Mouse (Mus musculus) heart, adult 2 months (tissue): ENCODE results near the gene Evx2. TPM values are rescaled to one million over a fixed set of nuclear protein-coding genes. Genes with fewer than 3 reads are reported as not detected.

ENCODE experiments used
- DNase-seq, 2 experiments: peaks; one replicate each; pipeline ENCODE4 v3.0.0; 2021
- H3K27ac ChIP-seq: fragments of 200-600 bp; 2 replicates; pipeline ENCODE4 v1.8.1; 2022
- H3K27me3 ChIP-seq: fragments of 200-500 bp; 2 replicates; pipeline ENCODE4 v1.6.1; 2012; ENCODE audit warnings: mild to moderate bottlenecking, low read length, inconsistent platforms, mixed read lengths; ENCODE audit not compliant: control insufficient read depth, insufficient read depth
- H3K36me3 ChIP-seq: fragments of 200-500 bp; 2 replicates; pipeline ENCODE4 v1.6.1; 2012; ENCODE audit warnings: low read length, inconsistent platforms; ENCODE audit not compliant: control insufficient read depth, insufficient read depth
- H3K4me1 ChIP-seq: fragments of 200-500 bp; 2 replicates; pipeline ENCODE4 v1.6.1; 2011; ENCODE audit warnings: low read length; ENCODE audit not compliant: control insufficient read depth, insufficient read depth
- H3K4me3 ChIP-seq: fragments of 200-600 bp; 2 replicates; pipeline ENCODE4 v1.8.1; 2022
- H3K79me2 ChIP-seq: fragments of 200-500 bp; replicated peaks from 2 replicates; pipeline ENCODE4 v1.6.1; 2012; ENCODE audit warnings: mild to moderate bottlenecking, inconsistent platforms, low read length, moderate library complexity, mixed read lengths; ENCODE audit not compliant: control insufficient read depth, insufficient read depth
- H3K9ac ChIP-seq: fragments of 200-500 bp; 2 replicates; pipeline ENCODE4 v1.6.1; 2012; ENCODE audit warnings: low read depth, mild to moderate bottlenecking, control low read depth, inconsistent platforms, low read length, mixed read lengths
- CTCF ChIP-seq: fragments of 200-600 bp; IDR thresholded peaks from 2 replicates; pipeline ENCODE4 v1.8.1; 2022; ENCODE audit warnings: antibody characterized with exemption, mild to moderate bottlenecking, moderate library complexity
- EP300 ChIP-seq: fragments of 200-500 bp; IDR thresholded peaks from 2 replicates; pipeline ENCODE4 v1.6.1; 2011; ENCODE audit warnings: low read depth, low read length, control low read depth; ENCODE audit not compliant: insufficient read depth
- POLR2A ChIP-seq: fragments of 200-500 bp; IDR thresholded peaks from 2 replicates; pipeline ENCODE4 v1.6.1; 2011; ENCODE audit warnings: mild to moderate bottlenecking, low read depth, low read length, control low read depth; ENCODE audit not compliant: insufficient read depth
- WGBS: fragments of 180-500 bp; shearing (Covaris S2); methylation state at CpG from one replicate; pipeline ENCODE4 v1.1.7; 2018; 5-methylcytosine and 5-hydroxymethylcytosine counted together
- intact Hi-C: fragments of 180-260 bp; cut with DNase I; formaldehyde crosslinking; loops from one replicate; pipeline ENCODE4 v1.15.1; 2025
- polyA plus RNA-seq: library from polyadenylated mRNA; depleted of rRNA; stranded (reverse); fragments of >200 nt; gene quantifications from 2 replicates; pipeline ENCODE4 v1.2.3, GENCODE M21; 2012
- total RNA-seq, 2 experiments: library from RNA; stranded (reverse); gene quantifications; 2 replicates each; pipeline ENCODE4 v1.2.3; 2021

The Evx2 gene
- total and polyA plus RNA-seq, 3 experiments, result not detected

- TF ChIP-seq CTCF (no peak), EP300 (no peak), POLR2A (no peak)
- H3K9ac ChIP-seq, result no peak overlapping the region
- no peaks in the 10 kb centered on the region for H3K4me1 ChIP-seq
- H3K36me3 ChIP-seq, result no peaks in the 10 kb centered on the region
- intact Hi-C loops, result loop anchor here (5.0 kb wide), 1 partner anchor 1087 kb away; the partner anchor contains the start of gene Chrna1
- H3K27ac ChIP-seq, result no peak overlapping the region
- H3K79me2 ChIP-seq, result no peaks in the 10 kb centered on the region
- no peak for DNase-seq
- WGBS, result 6% methylated on average over 14 of the region's 14 CpGs
- H3K4me3 ChIP-seq, result no peak overlapping the region
- peaks cover 26% of the 10 kb centered on the region for H3K27me3 ChIP-seq
Observed at GRCm38 (mm10) chr2:74669650-74670235, 10.4 kb upstream of the Evx2 start.

GRCm38 (mm10) chr2:74669230-74669578, 9.8 kb upstream of the Evx2 start:
- intact Hi-C loops, result no loop called here
- no peak for DNase-seq

DNA sequence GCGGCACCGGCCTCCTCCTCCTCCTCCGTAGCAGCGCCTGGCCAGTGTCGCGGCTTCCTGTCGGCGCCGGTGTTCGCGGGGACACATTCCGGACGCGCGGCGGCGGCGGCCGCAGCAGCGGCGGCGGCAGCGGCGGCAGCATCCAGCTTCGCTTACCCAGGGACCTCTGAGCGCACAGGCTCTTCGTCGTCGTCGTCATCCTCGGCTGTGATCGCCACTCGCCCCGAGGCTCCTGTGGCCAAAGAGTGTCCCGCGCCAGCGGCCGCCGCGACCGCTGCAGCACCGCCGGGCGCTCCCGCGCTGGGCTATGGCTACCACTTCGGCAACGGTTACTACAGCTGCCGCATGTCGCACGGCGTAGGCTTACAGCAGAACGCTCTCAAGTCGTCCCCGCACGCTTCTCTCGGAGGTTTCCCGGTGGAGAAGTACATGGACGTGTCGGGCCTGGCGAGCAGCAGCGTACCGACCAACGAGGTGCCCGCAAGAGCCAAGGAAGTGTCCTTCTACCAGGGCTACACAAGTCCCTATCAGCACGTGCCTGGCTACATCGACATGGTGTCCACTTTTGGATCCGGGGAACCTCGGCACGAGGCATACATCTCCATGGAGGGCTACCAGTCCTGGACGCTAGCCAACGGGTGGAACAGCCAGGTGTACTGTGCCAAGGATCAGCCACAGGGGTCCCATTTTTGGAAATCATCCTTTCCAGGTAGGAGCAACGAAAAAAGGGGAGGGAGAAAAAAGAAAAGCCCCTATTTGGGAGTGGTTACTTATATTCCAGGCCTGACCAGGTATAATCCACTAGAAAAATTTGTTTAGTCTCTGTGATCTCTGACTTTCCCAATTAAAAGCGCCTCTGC, 9.2 kb upstream of the Evx2 start:
- Histone ChIP-seq H3K36me3 (no peaks in the 10 kb centered on the region), H3K4me1 (no peaks in the 10 kb centered on the region), H3K4me3 (peak overlapping the region; percentile 36), H3K79me2 (no peaks in the 10 kb centered on the region), H3K27ac (no peak overlapping the region), H3K9ac (no peak overlapping the region), H3K27me3 (peaks cover 24% of the 10 kb centered on the region)
- WGBS, result 1% methylated on average over 71 of the region's 74 CpGs
- DNase-seq, result peak in 1 of 2 experiments; percentile 53
- intact Hi-C loops, result no loop called here
- TF ChIP-seq CTCF (no peak), EP300 (no peak), POLR2A (no peak)

More at GRCm38 (mm10) chr2:74669230-74669578, 9.8 kb upstream of the Evx2 start:
- Histone ChIP-seq H3K4me3 (no peak overlapping the region), H3K4me1 (no peaks in the 10 kb centered on the region), H3K9ac (no peak overlapping the region), H3K27me3 (peaks cover 26% of the 10 kb centered on the region), H3K27ac (no peak overlapping the region), H3K79me2 (no peaks in the 10 kb centered on the region), H3K36me3 (no peaks in the 10 kb centered on the region)
- 5% methylated on average over 3 of the region's 3 CpGs for WGBS
- no peak for TF ChIP-seq POLR2A
- TF ChIP-seq EP300, result no peak
- no peak for TF ChIP-seq CTCF

GRCm38 (mm10) chr2:74667842-74668357, 8.5 kb upstream of the Evx2 start, which contains the start of gene Hoxd13:
Gene Hoxd13 (plus strand): TSS chr2:74668310.
- Histone ChIP-seq H3K27me3 (peaks cover 26% of the 10 kb centered on the region), H3K36me3 (no peaks in the 10 kb centered on the region), H3K27ac (no peak within 1 kb of the TSS), H3K4me1 (no peaks in the 10 kb centered on the region), H3K79me2 (no peaks in the 10 kb centered on the region), H3K4me3 (peak within 1 kb of the TSS; percentile 36), H3K9ac (no peak within 1 kb of the TSS)
- intact Hi-C loops, result no loop called here
- no peak for DNase-seq
- 1% methylated on average over 45 of the region's 51 CpGs for WGBS
- TF ChIP-seq CTCF (no peak), EP300 (no peak), POLR2A (no peak)

GRCm38 (mm10) chr2:74667191-74667841, 8.0 kb upstream of the Evx2 start:
- intact Hi-C loops, result no loop called here
- no peaks in the 10 kb centered on the region for H3K36me3 ChIP-seq
- H3K4me3 ChIP-seq, result no peak overlapping the region
- H3K27ac ChIP-seq, result no peak overlapping the region
- H3K9ac ChIP-seq, result no peak overlapping the region
- no peaks in the 10 kb centered on the region for H3K79me2 ChIP-seq
- peaks cover 24% of the 10 kb centered on the region for H3K27me3 ChIP-seq
- peak in 1 of 2 experiments; percentile 49 for DNase-seq
- TF ChIP-seq EP300, result no peak
- no peak for TF ChIP-seq POLR2A
- TF ChIP-seq CTCF, result no peak
- no peaks in the 10 kb centered on the region for H3K4me1 ChIP-seq
- WGBS, result 6% methylated on average over 36 of the region's 36 CpGs

- Histone ChIP-seq H3K9ac (no peak overlapping the region), H3K4me3 (no peak overlapping the region), H3K4me1 (no peaks in the 10 kb centered on the region), H3K27me3 (peaks cover 26% of the 10 kb centered on the region), H3K36me3 (no peaks in the 10 kb centered on the region), H3K79me2 (no peaks in the 10 kb centered on the region), H3K27ac (no peak overlapping the region)
- 6% methylated on average over 7 of the region's 7 CpGs for WGBS
- intact Hi-C loops, result no loop called here
- peak in 1 of 2 experiments; percentile 12 for DNase-seq
- no peak for TF ChIP-seq EP300
- TF ChIP-seq CTCF, result no peak
Observed at GRCm38 (mm10) chr2:74666411-74666810, 7.1 kb upstream of the Evx2 start.
